In genomic region chr19:18649955-18650354, GRCm38 (mm10) we compare ENCODE assay signal across 22 mouse cellular contexts. TPM values are rescaled to one million over a fixed set of nuclear protein-coding genes. Genes with fewer than 3 reads are reported as not detected.
DNase-seq lines count a peak whose midpoint lies in the region; ATAC-seq lines count a peak whose summit lies in the region.
"Had no signal": no experiment of that assay in that cellular context is flagged by ENCODE, and none has a peak within 500 bp of the region (broad histone marks: within the 10 kb centered on the region; RNA-seq: fewer than 3 reads in every experiment).

No protein-coding gene starts in this region.

- intact Hi-C loops in left cerebral cortex, postnatal 10 days (cut with DNase I): no loop called here

- no peak for ATAC-seq in liver, embryonic 11.5 days (replicated peaks; ENCODE audit: low FRiP score)
- ATAC-seq in liver, embryonic 12.5 days: no peak
- ATAC-seq in liver, embryonic 16.5 days (ENCODE audit: low read depth): no peak
- peak; percentile 47 for ATAC-seq in megakaryocyte-erythroid progenitor cell, adult 5-6 weeks (replicated peaks; ENCODE audit: low FRiP score, low TSS enrichment, poor library complexity, severe bottlenecking)
- ATAC-seq: activated CD4-positive, CD25-positive, alpha-beta regulatory T cell, adult 4 months; forebrain, embryonic 14.5 days; Patski had no signal

- peak overlapping the region; percentile 51 for H3K4me2 ChIP-seq in liver, embryonic 11.5 days
- H3K4me2 ChIP-seq in liver, embryonic 12.5 days: peak overlapping the region; percentile 57
- peak overlapping the region; percentile 28; the same call in 1 of the 2 replicates for H3K4me2 ChIP-seq in liver, embryonic 16.5 days (ENCODE audit: low read depth, low read length)
- H3K4me2 ChIP-seq: embryonic facial prominence, embryonic 15.5 days; heart, embryonic 12.5 days; hindbrain, embryonic 15.5 days had no signal

- no peaks in the 10 kb centered on the region for H3K36me3 ChIP-seq in liver, embryonic 11.5 days (ENCODE audit: control insufficient read depth, insufficient read depth, low read length)
- no peaks in the 10 kb centered on the region for H3K36me3 ChIP-seq in liver, embryonic 12.5 days
- no peaks in the 10 kb centered on the region for H3K36me3 ChIP-seq in liver, embryonic 16.5 days (ENCODE audit: control insufficient read depth, insufficient read depth)
- no peaks in the 10 kb centered on the region for H3K36me3 ChIP-seq in limb, embryonic 10.5 days
- H3K36me3 ChIP-seq: forebrain, embryonic 10.5 days; heart, embryonic 12.5 days; hindbrain, embryonic 15.5 days had no signal

- WGBS in liver, embryonic 11.5 days: 49% methylated on average over 4 of the region's 4 CpGs
- 26% methylated on average over 4 of the region's 4 CpGs for WGBS in liver, embryonic 12.5 days (ENCODE audit: insufficient replicate concordance)
- WGBS in liver, embryonic 16.5 days (ENCODE audit: insufficient replicate concordance): 29% methylated on average over 4 of the region's 4 CpGs
- 90% methylated on average over 4 of the region's 4 CpGs for WGBS in limb, embryonic 10.5 days

- H3K27me3 ChIP-seq in liver, embryonic 11.5 days (replicated peaks; ENCODE audit: control insufficient read depth, insufficient read depth, low read length): no peaks in the 10 kb centered on the region
- H3K27me3 ChIP-seq in liver, embryonic 12.5 days (replicated peaks): no peaks in the 10 kb centered on the region
- no peaks in the 10 kb centered on the region for H3K27me3 ChIP-seq in liver, embryonic 16.5 days (ENCODE audit: control insufficient read depth, insufficient read depth, low read depth, low read length)
- H3K27me3 ChIP-seq in limb, embryonic 10.5 days (ENCODE audit: low read depth, poor library complexity, severe bottlenecking): no peaks in the 10 kb centered on the region
- H3K27me3 ChIP-seq: embryonic facial prominence, embryonic 15.5 days; heart, embryonic 12.5 days; hindbrain, embryonic 15.5 days; Patski had no signal

- H3K4me1 ChIP-seq in liver, embryonic 11.5 days (replicated peaks; ENCODE audit: control insufficient read depth, insufficient read depth, low read length): peaks cover 57% of the 10 kb centered on the region
- H3K4me1 ChIP-seq in liver, embryonic 12.5 days: peaks cover 81% of the 10 kb centered on the region
- H3K4me1 ChIP-seq in liver, embryonic 16.5 days (ENCODE audit: control insufficient read depth, low read depth, low read length): peaks cover 44% of the 10 kb centered on the region
- H3K4me1 ChIP-seq in limb, embryonic 10.5 days: 0 out of 2 replicates have a peak, but pooled peaks cover 3% of the 10 kb centered on the region
- H3K4me1 ChIP-seq: embryonic facial prominence, embryonic 15.5 days; hindbrain, embryonic 15.5 days had no signal

- H3K4me3 ChIP-seq in liver, embryonic 11.5 days (ENCODE audit: low read depth, low read length): no peak overlapping the region
- H3K4me3 ChIP-seq in liver, embryonic 12.5 days: no peak overlapping the region
- no peak overlapping the region for H3K4me3 ChIP-seq in liver, embryonic 16.5 days (ENCODE audit: low read depth, low read length)
- H3K4me3 ChIP-seq in limb, embryonic 10.5 days: no peak overlapping the region
- H3K4me3 ChIP-seq: embryonic facial prominence, embryonic 15.5 days; forebrain, embryonic 10.5 days; heart, embryonic 12.5 days; hindbrain, embryonic 15.5 days had no signal

- no peaks in the 10 kb centered on the region for H3K9me3 ChIP-seq in liver, embryonic 11.5 days (ENCODE audit: control insufficient read depth, low read length)
- no peaks in the 10 kb centered on the region for H3K9me3 ChIP-seq in liver, embryonic 12.5 days (replicated peaks)
- no peaks in the 10 kb centered on the region for H3K9me3 ChIP-seq in liver, embryonic 16.5 days (replicated peaks; ENCODE audit: control insufficient read depth, low read length)
- H3K9me3 ChIP-seq in limb, embryonic 10.5 days (replicated peaks): no peaks in the 10 kb centered on the region
- H3K9me3 ChIP-seq: embryonic facial prominence, embryonic 15.5 days; forebrain, embryonic 10.5 days; heart, embryonic 12.5 days; hindbrain, embryonic 15.5 days had no signal

- no peak for DNase-seq in liver, embryonic 11.5 days (ENCODE audit: low spot score)
- no peak for DNase-seq in liver
- DNase-seq in limb, embryonic 10.5 days (ENCODE audit: low spot score): no peak
- no peak for DNase-seq in left cerebral cortex, postnatal 10 days (ENCODE audit: extremely low spot score in 1 of 2, low spot score in 2 of 2)
- DNase-seq in cerebellum, adult 18-20 months: no peak
- DNase-seq: adrenal gland, postnatal 25 days; cerebellum, adult 2 months; cerebellum, postnatal 14 days; embryo, embryonic 11 days; gastrocnemius, postnatal 14 days; heart, postnatal 36 days had no signal

- peak overlapping the region; percentile 67 for H3K27ac ChIP-seq in liver, embryonic 11.5 days (ENCODE audit: low read depth, low read length)
- H3K27ac ChIP-seq in liver, embryonic 12.5 days: peak overlapping the region; percentile 76
- H3K27ac ChIP-seq in liver, embryonic 16.5 days (ENCODE audit: low read length): peak overlapping the region; percentile 55; the same call in 1 of the 2 replicates
- no peak overlapping the region for H3K27ac ChIP-seq in limb, embryonic 10.5 days
- H3K27ac ChIP-seq: embryonic facial prominence, embryonic 15.5 days; forebrain, embryonic 10.5 days; hindbrain, embryonic 15.5 days had no signal

- no peak overlapping the region for H3K9ac ChIP-seq in liver, embryonic 11.5 days (ENCODE audit: low read depth, low read length)
- peak overlapping the region; percentile 1; the same call in 1 of the 2 replicates for H3K9ac ChIP-seq in liver, embryonic 12.5 days
- no peak overlapping the region for H3K9ac ChIP-seq in liver, embryonic 16.5 days (ENCODE audit: low read depth, low read length)
- H3K9ac ChIP-seq: embryonic facial prominence, embryonic 15.5 days; heart, embryonic 12.5 days; hindbrain, embryonic 15.5 days had no signal

RNA-seq across cellular contexts. Expression of gene Nmrk1, which starts 18.2 kb away (rescaled TPM):
- polyA plus RNA-seq in liver, embryonic 11.5 days (2014; fragmentation: Nextera tagmentation; extraction: Ambion mirVana): 12.4 and 12.5 TPM in 2 replicates
- polyA plus RNA-seq in liver, embryonic 12.5 days (2016; fragmentation: Nextera tagmentation; extraction: Ambion mirVana): 6.3 and 7.2 TPM in 2 replicates
- polyA plus RNA-seq in liver, embryonic 16.5 days (2015; fragmentation: Nextera tagmentation; extraction: Ambion mirVana): 5.6 and 6.1 TPM in 2 replicates
- total RNA-seq in megakaryocyte-erythroid progenitor cell, adult 5-6 weeks (2014; fragmentation: Nextera tagmentation): 7.0 and 9.5 TPM in 2 replicates
- 8.3 and 11.0 TPM in 2 replicates for total RNA-seq in megakaryocyte-erythroid progenitor cell, adult 5-6 weeks (2017)
- polyA plus RNA-seq in limb, embryonic 10.5 days (2016; fragmentation: Nextera tagmentation; extraction: Ambion mirVana): 6.5 and 9.0 TPM in 2 replicates
- total RNA-seq in left cerebral cortex, postnatal 10 days (2021): 1 to 10 TPM; 3.5 to 5.6 TPM
- polyA plus RNA-seq: erythroblast, embryonic 14.5 days had no signal

RNA-seq across cellular contexts. Expression of gene Ostf1, which starts 18.3 kb away (rescaled TPM):
- 86.8 and 92.2 TPM in 2 replicates for polyA plus RNA-seq in liver, embryonic 11.5 days (2014; fragmentation: Nextera tagmentation; extraction: Ambion mirVana)
- 60.8 and 65.1 TPM in 2 replicates for polyA plus RNA-seq in liver, embryonic 12.5 days (2016; fragmentation: Nextera tagmentation; extraction: Ambion mirVana)
- 58.2 and 60.6 TPM in 2 replicates for polyA plus RNA-seq in liver, embryonic 16.5 days (2015; fragmentation: Nextera tagmentation; extraction: Ambion mirVana)
- 38.8 and 45.6 TPM in 2 replicates for total RNA-seq in megakaryocyte-erythroid progenitor cell, adult 5-6 weeks (2014; fragmentation: Nextera tagmentation)
- total RNA-seq in megakaryocyte-erythroid progenitor cell, adult 5-6 weeks (2017): 63.0 and 78.0 TPM in 2 replicates
- polyA plus RNA-seq in limb, embryonic 10.5 days (2016; fragmentation: Nextera tagmentation; extraction: Ambion mirVana): 31.9 and 32.0 TPM in 2 replicates
- 10 to 100 TPM; 19.6 to 20.5 TPM for total RNA-seq in left cerebral cortex, postnatal 10 days (2021)

RNA-seq across cellular contexts. Expression of gene Carnmt1, which starts 20.6 kb away (rescaled TPM):
- 44.7 and 45.1 TPM in 2 replicates for polyA plus RNA-seq in liver, embryonic 11.5 days (2014; fragmentation: Nextera tagmentation; extraction: Ambion mirVana)
- 45.4 and 46.8 TPM in 2 replicates for polyA plus RNA-seq in liver, embryonic 12.5 days (2016; fragmentation: Nextera tagmentation; extraction: Ambion mirVana)
- 12.0 and 12.6 TPM in 2 replicates for polyA plus RNA-seq in liver, embryonic 16.5 days (2015; fragmentation: Nextera tagmentation; extraction: Ambion mirVana)
- 39.9 and 65.9 TPM in 2 replicates for total RNA-seq in megakaryocyte-erythroid progenitor cell, adult 5-6 weeks (2014; fragmentation: Nextera tagmentation)
- 57.4 and 65.4 TPM in 2 replicates for total RNA-seq in megakaryocyte-erythroid progenitor cell, adult 5-6 weeks (2017)
- polyA plus RNA-seq in limb, embryonic 10.5 days (2016; fragmentation: Nextera tagmentation; extraction: Ambion mirVana): 30.4 and 33.3 TPM in 2 replicates
- total RNA-seq in left cerebral cortex, postnatal 10 days (2021): 1 to 10 TPM; 8.9 to 9.4 TPM
